Mouse (Mus musculus) neural tube, embryonic 14.5 days (tissue): ENCODE measurements at regions not wholly inside any gene's neighbourhood (a gene's known extent, or its start where the extent isn't known, plus 50 kb on each side); places are given as distances from the start of the nearest gene placed in this dataset.

Experiments used
- ATAC-seq: fragments of 200-750 bp; cut with Nextera tagmentation; 2 replicates; pipeline ENCODE4 v1.8.0; 2017; ENCODE audit warnings: low read depth, mild to moderate bottlenecking, moderate TSS enrichment, moderate library complexity
- H3K27ac ChIP-seq: fragments of 300-500 bp; sonication (generic); 2 replicates; pipeline ENCODE4 v1.5.1; 2014; ENCODE audit warnings: low read depth, mild to moderate bottlenecking, control low read depth, low read length, moderate library complexity, mixed read lengths
- H3K27me3 ChIP-seq: fragments of 300-500 bp; sonication (generic); 2 replicates; pipeline ENCODE4 v1.6.1; 2014; ENCODE audit warnings: low read length; ENCODE audit not compliant: control insufficient read depth, insufficient read depth
- H3K36me3 ChIP-seq: fragments of 300-500 bp; sonication (generic); 2 replicates; pipeline ENCODE4 v1.6.1; 2014; ENCODE audit warnings: low read length, mixed read lengths; ENCODE audit not compliant: control insufficient read depth, insufficient read depth
- H3K4me1 ChIP-seq: fragments of 300-500 bp; sonication (generic); 2 replicates; pipeline ENCODE4 v1.6.1; 2014; ENCODE audit warnings: low read length; ENCODE audit not compliant: control insufficient read depth, insufficient read depth
- H3K4me2 ChIP-seq: fragments of 300-500 bp; sonication (generic); 2 replicates; pipeline ENCODE4 v1.6.1; 2014; ENCODE audit warnings: mild to moderate bottlenecking, low read depth, low read length, control low read depth
- H3K4me3 ChIP-seq: fragments of 300-500 bp; sonication (generic); 2 replicates; pipeline ENCODE4 v1.5.1; 2014; ENCODE audit warnings: low read depth, low read length, control low read depth, mixed read lengths
- H3K9ac ChIP-seq: fragments of 300-500 bp; sonication (generic); replicated peaks from 2 replicates; pipeline ENCODE4 v1.6.1; 2014; ENCODE audit warnings: low read depth, mild to moderate bottlenecking, control low read depth, low read length, mixed read lengths
- H3K9me3 ChIP-seq: fragments of 300-500 bp; sonication (generic); 2 replicates; pipeline ENCODE4 v1.6.1; 2016; ENCODE audit warnings: low read length; ENCODE audit not compliant: control insufficient read depth
- WGBS: fragments of 180-500 bp; shearing (Covaris S2); extraction: QIAGEN DNeasy Blood & Tissue Kit; methylation state at CpG from one replicate; pipeline ENCODE4 v1.1.7; 2014; 5-methylcytosine and 5-hydroxymethylcytosine counted together

DNA sequence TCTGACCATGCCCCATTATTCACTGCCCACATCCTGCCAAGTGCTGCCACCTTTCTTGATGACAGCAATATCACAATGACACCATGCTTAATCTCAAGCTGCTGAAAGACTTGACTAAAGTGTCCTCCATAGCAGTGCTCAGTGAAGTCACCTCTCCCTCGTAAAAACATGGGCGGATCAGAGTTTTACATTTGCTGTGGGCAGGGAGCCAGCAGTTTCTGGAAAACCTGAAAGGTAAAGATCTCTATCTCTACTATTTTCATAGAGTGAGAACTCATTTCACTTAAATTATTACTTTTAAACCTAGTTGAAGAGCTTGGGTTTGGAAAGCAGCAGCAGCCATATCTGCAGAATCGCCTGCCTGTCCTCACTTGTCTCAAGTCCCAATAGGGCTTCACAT is 211.6 kb upstream of the Gmds start:
- Histone ChIP-seq H3K9me3 (no peaks in the 10 kb centered on the region), H3K27ac (no peak overlapping the region), H3K36me3 (no peaks in the 10 kb centered on the region), H3K4me1 (no peaks in the 10 kb centered on the region), H3K27me3 (no peaks in the 10 kb centered on the region), H3K4me2 (no peak overlapping the region), H3K4me3 (no peak overlapping the region), H3K9ac (no peak overlapping the region)
- 92% methylated on average over 3 of the region's 3 CpGs for WGBS
- no peak for ATAC-seq

DNA sequence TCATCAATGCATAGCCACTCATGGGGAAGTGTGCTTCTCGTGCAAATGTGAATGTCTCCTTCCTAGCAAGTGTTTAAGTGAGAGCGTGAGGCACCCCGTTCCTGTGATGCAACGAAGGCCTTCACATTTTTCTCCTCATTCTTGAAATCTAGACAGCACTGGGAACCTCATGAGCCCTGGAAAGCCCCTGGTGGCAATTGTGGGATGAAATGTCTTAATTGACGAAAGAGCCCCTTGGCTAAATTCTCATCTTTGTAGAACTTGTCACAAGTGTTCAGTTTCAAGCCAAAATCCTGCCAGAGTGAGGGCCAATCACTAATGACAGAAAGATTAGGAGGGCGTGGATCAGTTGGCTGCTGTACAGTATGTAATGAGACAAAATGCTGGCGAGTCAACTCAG is 208.6 kb upstream of the Gmds start:
- no peak overlapping the region for H3K4me2 ChIP-seq
- no peaks in the 10 kb centered on the region for H3K9me3 ChIP-seq
- H3K4me1 ChIP-seq: no peaks in the 10 kb centered on the region
- no peak overlapping the region for H3K9ac ChIP-seq
- H3K27me3 ChIP-seq: no peaks in the 10 kb centered on the region
- no peaks in the 10 kb centered on the region for H3K36me3 ChIP-seq
- H3K27ac ChIP-seq: no peak overlapping the region
- no peak overlapping the region for H3K4me3 ChIP-seq
- WGBS: 95% methylated on average over 7 of the region's 7 CpGs
- no peak for ATAC-seq

DNA sequence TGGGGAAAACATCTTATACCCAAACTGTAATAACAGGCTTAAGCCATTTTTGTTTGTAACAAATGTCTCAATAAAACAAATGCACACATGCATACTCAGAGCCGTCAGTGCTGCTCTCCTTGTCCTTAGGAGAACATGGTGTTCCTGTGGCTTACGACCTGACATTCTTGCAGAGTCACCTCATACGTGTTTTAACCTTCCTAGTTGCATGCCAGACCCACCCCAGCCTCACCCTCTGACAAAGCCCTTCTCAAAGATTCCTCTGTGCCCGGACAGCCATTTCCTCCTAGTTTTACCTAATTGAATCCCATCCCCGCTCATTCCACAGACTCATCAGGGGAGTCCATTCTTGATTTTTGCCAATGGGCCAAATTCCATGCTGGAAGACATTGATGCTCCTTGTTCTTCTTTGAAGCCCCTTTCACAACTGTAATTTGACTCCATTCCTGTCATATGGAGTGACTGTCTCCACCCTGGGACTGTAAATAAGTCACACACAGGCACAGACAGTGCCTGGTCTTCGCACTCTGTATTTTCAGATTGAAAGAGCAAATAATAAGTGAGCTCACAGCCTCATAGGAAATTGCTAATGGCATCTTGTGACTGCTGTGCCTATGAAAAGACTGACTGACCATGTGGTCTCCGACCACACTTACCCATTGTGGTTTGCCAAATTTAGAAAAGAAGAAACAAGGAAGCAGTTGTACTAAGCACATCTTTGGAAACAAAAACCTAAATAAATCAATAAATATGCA is 206.6 kb upstream of the Gmds start:
- Histone ChIP-seq H3K27ac (no peak overlapping the region), H3K36me3 (no peaks in the 10 kb centered on the region), H3K27me3 (no peaks in the 10 kb centered on the region), H3K4me2 (no peak overlapping the region), H3K4me3 (no peak overlapping the region), H3K9me3 (no peaks in the 10 kb centered on the region), H3K9ac (no peak overlapping the region), H3K4me1 (no peaks in the 10 kb centered on the region)
- no peak for ATAC-seq
- 70% methylated on average over 7 of the region's 7 CpGs for WGBS

DNA sequence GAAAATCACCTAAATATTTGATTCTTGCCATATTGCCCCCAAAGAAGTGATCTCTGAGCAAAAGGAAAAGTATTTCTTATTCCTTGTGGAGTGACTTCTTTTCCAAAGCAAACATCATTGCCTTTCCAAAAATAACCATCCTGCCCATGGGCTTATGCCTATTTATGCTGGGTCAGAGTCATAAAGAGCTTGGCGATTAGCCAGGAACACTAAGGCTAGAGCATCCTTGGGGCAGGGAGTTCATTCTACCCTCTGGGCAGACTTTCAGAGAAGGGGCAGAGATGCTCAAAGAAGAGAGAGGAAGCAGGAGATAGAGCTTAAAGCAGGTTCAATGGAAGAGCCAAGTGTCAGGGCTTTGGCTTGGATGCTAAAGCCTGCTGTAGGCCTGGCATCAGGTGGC is 203.1 kb upstream of the Gmds start:
- Histone ChIP-seq H3K9ac (no peak overlapping the region), H3K27ac (no peak overlapping the region), H3K36me3 (no peaks in the 10 kb centered on the region), H3K4me1 (no peaks in the 10 kb centered on the region), H3K4me3 (no peak overlapping the region), H3K27me3 (no peaks in the 10 kb centered on the region), H3K9me3 (no peaks in the 10 kb centered on the region), H3K4me2 (no peak overlapping the region)
- WGBS: 100% methylated on average over 1 of the region's 1 CpGs
- no peak for ATAC-seq

DNA sequence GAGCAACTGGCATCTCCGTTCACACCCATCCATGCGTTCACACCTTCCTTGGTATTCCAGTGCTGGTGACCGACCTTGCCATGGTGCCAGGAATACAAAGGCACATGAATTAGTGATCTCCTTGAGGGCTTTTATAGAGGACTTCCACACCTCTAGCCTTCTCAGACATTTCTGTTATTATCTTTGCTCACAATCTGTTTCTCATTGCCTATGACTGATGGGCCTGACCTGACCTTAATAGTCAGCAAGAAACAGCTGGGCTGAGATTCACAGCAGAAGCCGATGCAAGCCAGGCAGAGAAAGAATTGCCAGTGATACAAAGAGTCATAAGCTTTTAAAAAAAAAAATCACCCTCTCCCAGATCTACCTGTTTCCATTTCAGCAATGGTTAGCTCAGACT is 197.7 kb upstream of the Gmds start:
- Histone ChIP-seq H3K27ac (no peak overlapping the region), H3K4me2 (no peak overlapping the region), H3K27me3 (no peaks in the 10 kb centered on the region), H3K4me1 (no peaks in the 10 kb centered on the region), H3K4me3 (no peak overlapping the region), H3K36me3 (no peaks in the 10 kb centered on the region), H3K9ac (no peak overlapping the region), H3K9me3 (no peaks in the 10 kb centered on the region)
- WGBS: 77% methylated on average over 4 of the region's 4 CpGs
- ATAC-seq: no peak

DNA sequence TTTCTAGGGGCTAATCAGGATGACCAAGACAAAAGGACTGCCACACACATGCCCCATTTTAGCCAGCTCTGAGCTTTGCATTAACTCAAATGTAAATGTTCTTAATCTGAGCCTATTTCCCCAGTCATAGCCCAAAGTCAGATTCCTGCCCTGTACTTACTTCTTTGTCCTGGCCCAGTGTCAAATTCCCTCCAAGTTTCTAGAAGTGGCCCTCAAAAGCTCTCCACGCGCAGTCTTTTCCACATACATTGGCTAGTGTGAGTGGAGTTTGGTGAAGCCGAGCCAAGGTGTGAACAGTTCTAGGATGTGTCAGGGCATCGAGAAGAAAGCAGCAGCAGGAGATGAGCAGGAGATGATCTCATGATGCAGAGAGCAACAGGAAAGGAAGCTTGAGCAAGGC is 197.1 kb upstream of the Gmds start:
- Histone ChIP-seq H3K9ac (no peak overlapping the region), H3K4me3 (no peak overlapping the region), H3K36me3 (no peaks in the 10 kb centered on the region), H3K9me3 (no peaks in the 10 kb centered on the region), H3K4me2 (no peak overlapping the region), H3K4me1 (no peaks in the 10 kb centered on the region), H3K27me3 (no peaks in the 10 kb centered on the region), H3K27ac (no peak overlapping the region)
- 96% methylated on average over 4 of the region's 4 CpGs for WGBS
- no peak for ATAC-seq

DNA sequence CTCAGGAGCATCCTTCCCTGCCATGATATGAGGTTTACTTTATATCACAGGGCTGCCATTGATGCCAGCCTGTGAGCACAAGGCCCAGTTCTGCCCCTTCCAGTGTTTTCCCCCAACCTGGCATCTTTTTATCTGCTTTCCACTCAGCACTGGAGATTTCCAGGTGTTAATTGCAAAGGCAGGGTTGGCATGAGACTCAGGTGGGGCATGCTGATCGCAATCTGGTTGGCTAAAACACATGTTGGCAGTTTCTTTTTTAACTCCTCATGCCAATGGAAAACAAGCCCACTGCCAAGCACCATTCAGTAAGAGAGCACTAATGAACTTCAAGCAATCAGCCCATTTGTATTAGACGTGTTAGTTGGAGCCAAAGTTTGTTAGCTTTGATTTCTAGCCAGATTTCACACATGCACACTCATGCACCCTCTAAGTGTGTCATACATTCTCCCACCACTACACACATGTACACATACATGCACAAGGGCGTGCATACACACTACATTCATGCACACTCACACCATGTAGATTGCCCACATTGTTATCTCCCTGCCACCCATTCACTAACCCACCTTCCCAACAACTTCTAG is 192.5 kb upstream of the Gmds start:
- Histone ChIP-seq H3K4me1 (no peaks in the 10 kb centered on the region), H3K27me3 (no peaks in the 10 kb centered on the region), H3K27ac (no peak overlapping the region), H3K4me3 (no peak overlapping the region), H3K9ac (no peak overlapping the region), H3K36me3 (no peaks in the 10 kb centered on the region), H3K9me3 (no peaks in the 10 kb centered on the region), H3K4me2 (no peak overlapping the region)
- WGBS: 81% methylated on average over 3 of the region's 3 CpGs
- ATAC-seq: no peak

DNA sequence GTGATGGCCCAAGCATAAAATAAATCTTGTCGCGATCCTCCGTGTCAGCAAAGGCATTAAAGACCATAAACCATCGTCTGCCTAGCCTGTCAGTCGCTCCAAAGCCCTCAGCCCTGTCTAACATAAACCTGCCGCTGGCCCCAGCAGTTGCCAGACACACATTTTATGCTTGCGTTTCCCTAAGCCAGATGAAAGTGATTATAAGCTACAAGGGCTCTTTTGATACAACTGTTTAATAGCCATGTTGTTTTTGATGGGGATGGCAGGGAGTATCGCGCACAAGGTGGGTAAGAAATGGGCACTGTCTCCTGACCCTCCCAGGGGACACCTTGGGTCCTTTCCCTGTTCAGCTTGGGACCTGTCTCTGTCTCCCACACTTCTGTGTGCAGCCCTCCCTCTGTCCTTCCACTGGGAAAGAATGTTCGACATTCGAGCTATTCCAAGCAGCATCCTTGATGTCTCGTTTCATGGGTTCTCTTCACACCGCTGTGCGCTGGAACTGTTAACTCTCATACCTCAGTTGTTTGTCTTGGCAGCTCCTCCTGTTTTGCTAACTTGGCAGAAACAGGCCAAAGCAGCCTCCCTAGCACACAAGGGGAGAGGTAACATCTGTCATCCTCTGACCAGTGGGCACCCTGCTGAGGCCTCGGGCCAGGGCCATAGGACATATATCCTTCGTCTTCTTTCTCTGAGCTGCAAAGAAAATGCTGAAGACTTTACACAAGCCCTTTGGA is 180.2 kb upstream of the Gmds start:
- 56% methylated on average over 16 of the region's 16 CpGs for WGBS
- H3K9me3 ChIP-seq: no peaks in the 10 kb centered on the region
- no peaks in the 10 kb centered on the region for H3K4me1 ChIP-seq
- H3K4me2 ChIP-seq: no peak overlapping the region
- H3K9ac ChIP-seq: no peak overlapping the region
- ATAC-seq: peak; percentile 46; the same call in 1 of the 2 replicates
- H3K36me3 ChIP-seq: no peaks in the 10 kb centered on the region
- no peak overlapping the region for H3K4me3 ChIP-seq
- H3K27me3 ChIP-seq: no peaks in the 10 kb centered on the region
- no peak overlapping the region for H3K27ac ChIP-seq

DNA sequence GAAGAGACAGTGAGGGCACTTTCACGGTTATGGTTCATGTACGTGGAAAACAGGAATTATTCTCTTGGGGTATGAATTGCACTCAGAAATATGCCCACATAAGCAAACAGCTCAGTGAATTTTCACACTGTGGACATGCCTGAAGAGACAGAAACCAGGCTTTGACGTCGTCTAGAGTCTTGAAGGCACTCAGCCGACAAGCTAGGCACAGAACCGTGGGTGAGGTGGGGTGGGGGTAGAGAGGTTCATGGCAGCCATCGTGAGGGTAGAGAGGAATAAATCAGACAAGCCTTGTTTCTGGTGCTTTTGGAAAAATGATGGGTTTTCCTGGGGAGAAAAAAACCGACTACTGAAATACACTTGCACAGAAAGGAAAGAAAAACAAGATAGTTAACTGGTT is 179.0 kb upstream of the Gmds start:
- H3K9me3 ChIP-seq: no peaks in the 10 kb centered on the region
- no peaks in the 10 kb centered on the region for H3K4me1 ChIP-seq
- ATAC-seq: no peak
- WGBS: 61% methylated on average over 8 of the region's 8 CpGs
- H3K4me3 ChIP-seq: no peak overlapping the region
- H3K36me3 ChIP-seq: no peaks in the 10 kb centered on the region
- H3K9ac ChIP-seq: no peak overlapping the region
- H3K27me3 ChIP-seq: no peaks in the 10 kb centered on the region
- H3K4me2 ChIP-seq: no peak overlapping the region
- H3K27ac ChIP-seq: no peak overlapping the region
